Mouse (Mus musculus) heart, embryonic 16.5 days (tissue): Measurements from ENCODE around the gene Gm9767. TPM values are rescaled to one million over a fixed set of nuclear protein-coding genes. Genes with fewer than 3 reads are reported as not detected.
A peak's percentile ranks its signal among the peaks of the same experiment; 100 is the strongest.

Experiments
- ATAC-seq: fragments of 200-750 bp; cut with Nextera tagmentation; replicated peaks from 2 replicates; pipeline ENCODE4 v1.8.0; 2017; ENCODE audit warnings: moderate number of reproducible peaks; ENCODE audit not compliant: insufficient read depth, low FRiP score; ENCODE audit errors: extremely low read depth
- H3K27ac ChIP-seq: fragments of 300-500 bp; sonication (generic); 2 replicates; pipeline ENCODE4 v1.5.1; 2014; ENCODE audit warnings: mild to moderate bottlenecking, low read length, control low read depth, moderate library complexity
- H3K27me3 ChIP-seq: fragments of 300-500 bp; sonication (generic); 2 replicates; pipeline ENCODE4 v1.6.1; 2014; ENCODE audit warnings: low read length, mixed read lengths; ENCODE audit not compliant: control insufficient read depth, insufficient read depth
- H3K36me3 ChIP-seq: fragments of 300-500 bp; sonication (generic); 2 replicates; pipeline ENCODE4 v1.6.1; 2014; ENCODE audit not compliant: control insufficient read depth, insufficient read depth
- H3K4me1 ChIP-seq: fragments of 300-500 bp; sonication (generic); 2 replicates; pipeline ENCODE4 v1.6.1; 2014; ENCODE audit warnings: low read length, mixed read lengths; ENCODE audit not compliant: control insufficient read depth, insufficient read depth
- H3K4me2 ChIP-seq: fragments of 300-500 bp; sonication (generic); 2 replicates; pipeline ENCODE4 v1.6.1; 2014; ENCODE audit warnings: low read depth, mild to moderate bottlenecking, control low read depth, low read length
- H3K4me3 ChIP-seq: fragments of 300-500 bp; sonication (generic); 2 replicates; pipeline ENCODE4 v1.5.1; 2014; ENCODE audit warnings: mild to moderate bottlenecking, control low read depth, low read length
- H3K9ac ChIP-seq: fragments of 300-500 bp; sonication (generic); 2 replicates; pipeline ENCODE4 v1.6.1; 2014; ENCODE audit warnings: low read length, control low read depth
- H3K9me3 ChIP-seq: fragments of 300-500 bp; sonication (generic); replicated peaks from 2 replicates; pipeline ENCODE4 v1.6.1; 2016; ENCODE audit warnings: low read length; ENCODE audit not compliant: control insufficient read depth
- WGBS: fragments of 180-500 bp; shearing (Covaris S2); extraction: QIAGEN DNeasy Blood & Tissue Kit; methylation state at CpG from one replicate; pipeline ENCODE4 v1.1.7; 2014; 5-methylcytosine and 5-hydroxymethylcytosine counted together
- polyA plus RNA-seq: library from polyadenylated mRNA; unstranded; fragments of >200 nt; fragmentation: Nextera tagmentation; extraction: Ambion mirVana; gene quantifications from 2 replicates; pipeline ENCODE4 v1.2.1, GENCODE M21; 2015

The Gm9767 gene
- polyA plus RNA-seq: not detected in 2 replicates

- ATAC-seq: no peak
- Histone ChIP-seq H3K9ac (peak within 1 kb of the TSS; percentile 57), H3K9me3 (no peaks in the 10 kb centered on the region), H3K27ac (no peak within 1 kb of the TSS), H3K4me1 (no peaks in the 10 kb centered on the region; the same call in 1 of the 2 replicates), H3K4me3 (peak within 1 kb of the TSS; percentile 61), H3K27me3 (peaks cover 17% of the 10 kb centered on the region), H3K36me3 (no peaks in the 10 kb centered on the region), H3K4me2 (peak within 1 kb of the TSS; percentile 94)
- 3% methylated on average over 52 of the region's 52 CpGs for WGBS
These were observed at the start of gene Gm9767 for GRCm38 (mm10) chr10:26077671-26078481. Gm9767 (plus strand) TSS chr10:26078255.

- no peak for ATAC-seq
- no peaks in the 10 kb centered on the region for H3K4me1 ChIP-seq
- no peak overlapping the region for H3K27ac ChIP-seq
- no peaks in the 10 kb centered on the region for H3K9me3 ChIP-seq
- WGBS: 60% methylated on average over 5 of the region's 5 CpGs
- H3K36me3 ChIP-seq: no peaks in the 10 kb centered on the region
- no peak overlapping the region for H3K4me2 ChIP-seq
- H3K27me3 ChIP-seq: no peaks in the 10 kb centered on the region
- no peak overlapping the region for H3K9ac ChIP-seq
- H3K4me3 ChIP-seq: no peak overlapping the region
These were observed 43.1 kb upstream of the Gm9767 start for GRCm38 (mm10) chr10:26034931-26035330.

- Histone ChIP-seq H3K4me1 (no peaks in the 10 kb centered on the region), H3K4me2 (no peak overlapping the region), H3K4me3 (no peak overlapping the region), H3K9ac (no peak overlapping the region), H3K27ac (no peak overlapping the region), H3K27me3 (no peaks in the 10 kb centered on the region), H3K9me3 (no peaks in the 10 kb centered on the region), H3K36me3 (no peaks in the 10 kb centered on the region)
- WGBS: 87% methylated on average over 2 of the region's 2 CpGs
- no peak for ATAC-seq
These were observed 26.9 kb upstream of the Gm9767 start for GRCm38 (mm10) chr10:26051177-26051576.

GRCm38 (mm10) chr10:26059662-26060307 lies 18.3 kb upstream of the Gm9767 start:
- no peak overlapping the region for H3K4me2 ChIP-seq
- no peak overlapping the region for H3K4me3 ChIP-seq
- H3K27me3 ChIP-seq: no peaks in the 10 kb centered on the region
- no peak overlapping the region for H3K9ac ChIP-seq
- H3K9me3 ChIP-seq: no peaks in the 10 kb centered on the region
- ATAC-seq: no peak
- H3K27ac ChIP-seq: no peak overlapping the region
- no peaks in the 10 kb centered on the region for H3K36me3 ChIP-seq
- WGBS: 85% methylated on average over 3 of the region's 3 CpGs
- H3K4me1 ChIP-seq: no peaks in the 10 kb centered on the region

- Histone ChIP-seq H3K36me3 (no peaks in the 10 kb centered on the region), H3K9ac (no peak overlapping the region), H3K9me3 (no peaks in the 10 kb centered on the region), H3K4me3 (no peak overlapping the region), H3K27me3 (no peaks in the 10 kb centered on the region), H3K27ac (no peak overlapping the region), H3K4me2 (no peak overlapping the region), H3K4me1 (no peaks in the 10 kb centered on the region)
- no peak for ATAC-seq
- 81% methylated on average over 4 of the region's 4 CpGs for WGBS
These were observed 15.0 kb upstream of the Gm9767 start for GRCm38 (mm10) chr10:26063071-26063470.

GRCm38 (mm10) chr10:26071986-26072385 lies 6.1 kb upstream of the Gm9767 start:
- H3K4me2 ChIP-seq: no peak overlapping the region
- no peak overlapping the region for H3K27ac ChIP-seq
- H3K4me3 ChIP-seq: no peak overlapping the region
- H3K4me1 ChIP-seq: no peaks in the 10 kb centered on the region
- ATAC-seq: no peak
- peaks cover 2% of the 10 kb centered on the region; the same call in 1 of the 2 replicates for H3K27me3 ChIP-seq
- H3K9me3 ChIP-seq: no peaks in the 10 kb centered on the region
- 79% methylated on average over 5 of the region's 5 CpGs for WGBS
- no peak overlapping the region for H3K9ac ChIP-seq
- H3K36me3 ChIP-seq: no peaks in the 10 kb centered on the region

- Histone ChIP-seq H3K36me3 (no peaks in the 10 kb centered on the region), H3K27me3 (peaks cover 17% of the 10 kb centered on the region), H3K4me2 (no peak overlapping the region), H3K9me3 (no peaks in the 10 kb centered on the region), H3K4me1 (no peaks in the 10 kb centered on the region; the same call in 1 of the 2 replicates), H3K4me3 (no peak overlapping the region), H3K9ac (no peak overlapping the region), H3K27ac (no peak overlapping the region)
- ATAC-seq: no peak
- WGBS: 82% methylated on average over 9 of the region's 9 CpGs
These were observed 1.1 kb upstream of the Gm9767 start for GRCm38 (mm10) chr10:26076949-26077348.

GRCm38 (mm10) chr10:26078521-26079142 lies 577 bp downstream of the Gm9767 start, which contains the start of gene Tmem200a:
Tmem200a (minus strand) TSS chr10:26079052.
- ATAC-seq: no peak; the same call in 1 of the 2 replicates
- under 1% methylated on average over 46 of the region's 46 CpGs for WGBS

More at GRCm38 (mm10) chr10:26078521-26079142, 577 bp downstream of the Gm9767 start, which contains the start of gene Tmem200a:
- Histone ChIP-seq H3K9ac (peak within 1 kb of the TSS; percentile 57), H3K4me2 (peak within 1 kb of the TSS; percentile 94), H3K36me3 (no peaks in the 10 kb centered on the region), H3K27me3 (peaks cover 17% of the 10 kb centered on the region), H3K9me3 (no peaks in the 10 kb centered on the region), H3K27ac (no peak within 1 kb of the TSS), H3K4me3 (peak within 1 kb of the TSS; percentile 61), H3K4me1 (no peaks in the 10 kb centered on the region; the same call in 1 of the 2 replicates)
